Mouse (Mus musculus): Measurements from ENCODE around the gene Ncbp3. TPM values are rescaled to one million over a fixed set of nuclear protein-coding genes. Genes with fewer than 3 reads are reported as not detected.

Ncbp3 gene
- polyA plus RNA-seq, 1 experiment from 2014 or later: 4.2 TPM

GRCm38 (mm10) chr11:73031536-73031935 lies 16.0 kb upstream of the Ncbp3 start:
- Histone ChIP-seq H3K4me2 (no peak overlapping the region), H3K4me3 (replicated peaks) (no peak overlapping the region), H3K27me3 (no peaks in the 10 kb centered on the region; the same call in 1 of the 2 replicates), H3K36me3 (replicated peaks) (no peaks in the 10 kb centered on the region), H3K27ac (replicated peaks) (no peak overlapping the region), H3K9ac (no peak overlapping the region), H3K4me1 (replicated peaks) (peaks cover 8% of the 10 kb centered on the region), H3K9me3 (replicated peaks) (no peaks in the 10 kb centered on the region)
- no peak for ATAC-seq (ENCODE audit: insufficient read depth)
- WGBS (ENCODE audit: insufficient replicate concordance): 61% methylated on average over 5 of the region's 5 CpGs

- H3K4me3 ChIP-seq (replicated peaks): no peak overlapping the region
- H3K27me3 ChIP-seq: no peaks in the 10 kb centered on the region; the same call in 1 of the 2 replicates
- WGBS (ENCODE audit: insufficient replicate concordance): 74% methylated on average over 7 of the region's 7 CpGs
- H3K4me1 ChIP-seq (replicated peaks): peaks cover 3% of the 10 kb centered on the region
- no peaks in the 10 kb centered on the region for H3K9me3 ChIP-seq (replicated peaks)
- no peak for ATAC-seq (ENCODE audit: insufficient read depth)
- H3K27ac ChIP-seq (replicated peaks): no peak overlapping the region
- H3K36me3 ChIP-seq (replicated peaks): no peaks in the 10 kb centered on the region
- H3K9ac ChIP-seq: no peak overlapping the region
- H3K4me2 ChIP-seq: no peak overlapping the region
These were observed 11.5 kb upstream of the Ncbp3 start for GRCm38 (mm10) chr11:73036077-73036476.

- Histone ChIP-seq H3K27me3 (no peaks in the 10 kb centered on the region; the same call in 1 of the 2 replicates), H3K9ac (no peak overlapping the region), H3K4me3 (replicated peaks) (no peak overlapping the region), H3K36me3 (replicated peaks) (no peaks in the 10 kb centered on the region), H3K4me2 (no peak overlapping the region), H3K9me3 (replicated peaks) (no peaks in the 10 kb centered on the region), H3K4me1 (replicated peaks) (no peaks in the 10 kb centered on the region), H3K27ac (replicated peaks) (no peak overlapping the region)
- ATAC-seq (ENCODE audit: insufficient read depth): no peak
- WGBS (ENCODE audit: insufficient replicate concordance): 68% methylated on average over 6 of the region's 6 CpGs
These were observed 10.7 kb upstream of the Ncbp3 start for GRCm38 (mm10) chr11:73036889-73037288.

- no peaks in the 10 kb centered on the region for H3K27me3 ChIP-seq
- no peak overlapping the region for H3K4me3 ChIP-seq (replicated peaks)
- no peak overlapping the region for H3K9ac ChIP-seq
- no peaks in the 10 kb centered on the region for H3K9me3 ChIP-seq (replicated peaks)
- no peak for ATAC-seq (ENCODE audit: insufficient read depth)
- H3K4me1 ChIP-seq (replicated peaks): no peaks in the 10 kb centered on the region
- no peak overlapping the region for H3K27ac ChIP-seq (replicated peaks)
- H3K36me3 ChIP-seq (replicated peaks): no peaks in the 10 kb centered on the region
- no peak overlapping the region for H3K4me2 ChIP-seq
- WGBS (ENCODE audit: insufficient replicate concordance): 55% methylated on average over 3 of the region's 3 CpGs
These were observed 9.9 kb upstream of the Ncbp3 start for GRCm38 (mm10) chr11:73037691-73038090.

GRCm38 (mm10) chr11:73039102-73039799 lies 8.3 kb upstream of the Ncbp3 start:
- no peaks in the 10 kb centered on the region for H3K9me3 ChIP-seq (replicated peaks)
- H3K27ac ChIP-seq (replicated peaks): no peak overlapping the region
- H3K9ac ChIP-seq: no peak overlapping the region
- no peak overlapping the region for H3K4me3 ChIP-seq (replicated peaks)
- no peak for ATAC-seq (ENCODE audit: insufficient read depth)
- H3K36me3 ChIP-seq (replicated peaks): no peaks in the 10 kb centered on the region
- no peak overlapping the region for H3K4me2 ChIP-seq
- WGBS (ENCODE audit: insufficient replicate concordance): 55% methylated on average over 9 of the region's 9 CpGs
- no peaks in the 10 kb centered on the region for H3K4me1 ChIP-seq (replicated peaks)
- no peaks in the 10 kb centered on the region for H3K27me3 ChIP-seq

GRCm38 (mm10) chr11:73044229-73044755 lies 3.3 kb upstream of the Ncbp3 start:
- H3K9me3 ChIP-seq (replicated peaks): no peaks in the 10 kb centered on the region
- no peak overlapping the region for H3K27ac ChIP-seq (replicated peaks)
- no peak overlapping the region for H3K4me3 ChIP-seq (replicated peaks)
- no peaks in the 10 kb centered on the region for H3K36me3 ChIP-seq (replicated peaks)
- no peak overlapping the region for H3K9ac ChIP-seq
- peaks cover 16% of the 10 kb centered on the region for H3K4me1 ChIP-seq (replicated peaks)
- no peak overlapping the region for H3K4me2 ChIP-seq
- 46% methylated on average over 6 of the region's 6 CpGs for WGBS (ENCODE audit: insufficient replicate concordance)
- H3K27me3 ChIP-seq: no peaks in the 10 kb centered on the region
- no peak for ATAC-seq (ENCODE audit: insufficient read depth)

GRCm38 (mm10) chr11:73044789-73045188 lies 2.8 kb upstream of the Ncbp3 start:
- Histone ChIP-seq H3K4me3 (replicated peaks) (no peak overlapping the region), H3K27ac (replicated peaks) (no peak overlapping the region), H3K27me3 (no peaks in the 10 kb centered on the region), H3K4me1 (replicated peaks) (peaks cover 20% of the 10 kb centered on the region), H3K9ac (no peak overlapping the region), H3K9me3 (replicated peaks) (no peaks in the 10 kb centered on the region), H3K36me3 (replicated peaks) (peaks cover 1% of the 10 kb centered on the region), H3K4me2 (no peak overlapping the region)
- no peak for ATAC-seq (ENCODE audit: insufficient read depth)
- WGBS (ENCODE audit: insufficient replicate concordance): 41% methylated on average over 4 of the region's 4 CpGs

GRCm38 (mm10) chr11:73048030-73048876 lies 670 bp downstream of the Ncbp3 start:
- peaks cover 20% of the 10 kb centered on the region for H3K4me1 ChIP-seq (replicated peaks)
- no peaks in the 10 kb centered on the region for H3K9me3 ChIP-seq (replicated peaks)
- H3K4me2 ChIP-seq: peak overlapping the region; percentile 80
- peak; percentile 74 for ATAC-seq (ENCODE audit: insufficient read depth)
- WGBS (ENCODE audit: insufficient replicate concordance): 2% methylated on average over 55 of the region's 55 CpGs
- H3K36me3 ChIP-seq (replicated peaks): peaks cover 34% of the 10 kb centered on the region
- peak overlapping the region; percentile 89 for H3K27ac ChIP-seq (replicated peaks)
- no peaks in the 10 kb centered on the region for H3K27me3 ChIP-seq
- H3K9ac ChIP-seq: peak overlapping the region; percentile 93
- H3K4me3 ChIP-seq (replicated peaks): peak overlapping the region; percentile 95

- Histone ChIP-seq H3K4me3 (replicated peaks) (peak overlapping the region; percentile 95), H3K9ac (peak overlapping the region; percentile 93), H3K4me1 (replicated peaks) (peaks cover 20% of the 10 kb centered on the region), H3K36me3 (replicated peaks) (peaks cover 45% of the 10 kb centered on the region), H3K27ac (replicated peaks) (peak overlapping the region; percentile 89), H3K4me2 (peak overlapping the region; percentile 80), H3K9me3 (replicated peaks) (no peaks in the 10 kb centered on the region), H3K27me3 (no peaks in the 10 kb centered on the region)
- WGBS (ENCODE audit: insufficient replicate concordance): 8% methylated on average over 4 of the region's 4 CpGs
- ATAC-seq (ENCODE audit: insufficient read depth): no peak
These were observed 1.8 kb downstream of the Ncbp3 start for GRCm38 (mm10) chr11:73049335-73049734.

GRCm38 (mm10) chr11:73052795-73053194 lies 5.2 kb downstream of the Ncbp3 start:
- H3K4me2 ChIP-seq: no peak overlapping the region
- no peak overlapping the region for H3K27ac ChIP-seq (replicated peaks)
- no peaks in the 10 kb centered on the region for H3K9me3 ChIP-seq (replicated peaks)
- WGBS (ENCODE audit: insufficient replicate concordance): 53% methylated on average over 1 of the region's 1 CpGs
- H3K36me3 ChIP-seq (replicated peaks): peaks cover 77% of the 10 kb centered on the region
- ATAC-seq (ENCODE audit: insufficient read depth): no peak
- peaks cover 26% of the 10 kb centered on the region for H3K4me1 ChIP-seq (replicated peaks)
- no peaks in the 10 kb centered on the region for H3K27me3 ChIP-seq
- H3K9ac ChIP-seq: no peak overlapping the region
- H3K4me3 ChIP-seq (replicated peaks): no peak overlapping the region

- Histone ChIP-seq H3K27ac (replicated peaks) (no peak overlapping the region), H3K9ac (no peak overlapping the region), H3K9me3 (replicated peaks) (no peaks in the 10 kb centered on the region), H3K4me1 (replicated peaks) (peaks cover 15% of the 10 kb centered on the region), H3K27me3 (no peaks in the 10 kb centered on the region), H3K4me3 (replicated peaks) (no peak overlapping the region), H3K36me3 (replicated peaks) (peaks cover 78% of the 10 kb centered on the region), H3K4me2 (no peak overlapping the region)
- no peak for ATAC-seq (ENCODE audit: insufficient read depth)
- 36% methylated on average over 5 of the region's 5 CpGs for WGBS (ENCODE audit: insufficient replicate concordance)
These were observed 10.1 kb downstream of the Ncbp3 start for GRCm38 (mm10) chr11:73057701-73058100.

Data from liver, embryonic 15.5 days (tissue).